Mouse (Mus musculus) E14TG2a.4 (cell line): ENCODE measurements around the gene Cmss1.

Source experiments
- H3K27me3 ChIP-seq: 2 replicates; pipeline ENCODE4 v1.6.1; 2014; ENCODE audit warnings: low read length, control low read depth; ENCODE audit not compliant: insufficient read depth
- H3K36me3 ChIP-seq: 2 replicates; pipeline ENCODE4 v1.6.1; 2014; ENCODE audit warnings: low read length, control low read depth; ENCODE audit not compliant: insufficient read depth
- H3K4me1 ChIP-seq: replicated peaks from 2 replicates; pipeline ENCODE4 v1.6.1; 2014; ENCODE audit warnings: low read depth, low read length, control low read depth
- H3K4me3 ChIP-seq: replicated peaks from 2 replicates; pipeline ENCODE4 v1.5.1; 2014; ENCODE audit warnings: mild to moderate bottlenecking, low read length
- H3K9me3 ChIP-seq: 2 replicates; pipeline ENCODE4 v1.6.1; 2014; ENCODE audit warnings: low read length, control low read depth
- CTCF ChIP-seq: conservative IDR thresholded peaks from 2 replicates; pipeline ENCODE4 v1.5.1; 2014; ENCODE audit warnings: low read length
- NANOG ChIP-seq: IDR thresholded peaks from 2 replicates; pipeline ENCODE4 v1.6.1; 2014; ENCODE audit warnings: borderline replicate concordance, low read length, mixed read lengths
- POU5F1 ChIP-seq: IDR thresholded peaks from 2 replicates; pipeline ENCODE4 v1.6.1; 2014; ENCODE audit warnings: low read length, borderline replicate concordance

Cmss1 gene

DNA sequence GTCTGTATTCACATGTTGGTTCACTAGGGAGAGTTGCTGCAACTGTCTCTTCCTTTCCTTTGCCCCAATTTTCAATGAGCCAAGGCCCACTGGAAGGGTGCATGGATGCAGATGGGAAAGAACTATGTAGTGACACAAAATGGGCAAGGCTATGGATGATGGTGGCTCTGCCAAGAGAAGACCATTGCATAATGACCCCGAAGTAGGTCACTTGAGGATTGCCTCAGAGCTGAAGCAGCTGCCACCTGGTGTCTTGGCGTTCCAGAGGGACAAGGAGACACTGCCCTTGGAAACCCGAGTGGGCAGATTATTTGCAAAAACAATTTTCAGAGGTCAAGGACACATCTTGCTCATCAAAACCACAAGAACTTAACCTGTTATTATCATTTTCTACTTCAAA lies 257.6 kb downstream of the Cmss1 start:
- no peaks in the 10 kb centered on the region for H3K27me3 ChIP-seq
- H3K36me3 ChIP-seq, result no peaks in the 10 kb centered on the region
- H3K4me1 ChIP-seq, result no peaks in the 10 kb centered on the region
- H3K9me3 ChIP-seq, result peaks cover 8% of the 10 kb centered on the region
- no peak for TF ChIP-seq NANOG
- TF ChIP-seq CTCF, result no peak
- no peak for TF ChIP-seq POU5F1
- H3K4me3 ChIP-seq, result no peak overlapping the region

DNA sequence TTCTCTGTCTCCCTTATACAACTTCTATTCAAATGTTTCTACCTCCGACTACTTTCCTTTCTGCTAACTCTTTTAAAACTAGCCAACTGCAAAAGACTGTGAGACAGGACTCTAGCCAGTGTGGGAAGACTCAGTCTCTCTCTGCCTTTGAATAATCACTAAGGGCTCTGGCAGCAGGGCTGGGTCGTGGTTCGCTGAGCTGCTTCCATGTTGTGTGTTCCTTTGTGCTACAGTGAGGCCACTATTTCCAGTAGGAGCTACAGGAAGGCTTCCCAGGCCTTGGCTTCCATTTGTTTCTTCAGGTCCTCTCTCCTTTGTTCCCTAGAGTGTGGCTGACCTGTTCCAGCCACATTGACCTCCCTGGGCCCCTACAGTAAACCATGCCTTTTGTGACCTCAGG lies 260.4 kb downstream of the Cmss1 start:
- Histone ChIP-seq H3K9me3 (peaks cover 12% of the 10 kb centered on the region), H3K4me1 (no peaks in the 10 kb centered on the region), H3K27me3 (no peaks in the 10 kb centered on the region), H3K4me3 (no peak overlapping the region), H3K36me3 (no peaks in the 10 kb centered on the region)
- TF ChIP-seq POU5F1, result no peak
- TF ChIP-seq NANOG, result no peak
- TF ChIP-seq CTCF, result no peak

DNA sequence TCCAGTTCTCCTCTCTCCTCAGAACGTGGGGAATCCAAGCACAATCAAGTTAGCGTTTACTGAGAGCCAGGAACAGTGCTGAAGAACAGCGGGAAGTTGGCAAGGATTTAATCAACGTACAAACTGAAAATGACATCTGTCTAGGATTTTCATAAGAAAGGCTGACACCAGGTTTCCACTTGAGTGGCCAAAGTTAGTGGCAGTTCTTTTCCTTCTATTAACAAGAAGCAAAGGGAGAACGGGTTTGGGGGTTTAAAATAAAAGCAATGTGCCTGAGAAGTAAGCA lies 266.1 kb downstream of the Cmss1 start:
- Histone ChIP-seq H3K4me1 (peaks cover 9% of the 10 kb centered on the region), H3K36me3 (no peaks in the 10 kb centered on the region), H3K4me3 (no peak overlapping the region), H3K27me3 (no peaks in the 10 kb centered on the region), H3K9me3 (peaks cover 12% of the 10 kb centered on the region)
- TF ChIP-seq POU5F1 (no peak), CTCF (no peak), NANOG (no peak)

DNA sequence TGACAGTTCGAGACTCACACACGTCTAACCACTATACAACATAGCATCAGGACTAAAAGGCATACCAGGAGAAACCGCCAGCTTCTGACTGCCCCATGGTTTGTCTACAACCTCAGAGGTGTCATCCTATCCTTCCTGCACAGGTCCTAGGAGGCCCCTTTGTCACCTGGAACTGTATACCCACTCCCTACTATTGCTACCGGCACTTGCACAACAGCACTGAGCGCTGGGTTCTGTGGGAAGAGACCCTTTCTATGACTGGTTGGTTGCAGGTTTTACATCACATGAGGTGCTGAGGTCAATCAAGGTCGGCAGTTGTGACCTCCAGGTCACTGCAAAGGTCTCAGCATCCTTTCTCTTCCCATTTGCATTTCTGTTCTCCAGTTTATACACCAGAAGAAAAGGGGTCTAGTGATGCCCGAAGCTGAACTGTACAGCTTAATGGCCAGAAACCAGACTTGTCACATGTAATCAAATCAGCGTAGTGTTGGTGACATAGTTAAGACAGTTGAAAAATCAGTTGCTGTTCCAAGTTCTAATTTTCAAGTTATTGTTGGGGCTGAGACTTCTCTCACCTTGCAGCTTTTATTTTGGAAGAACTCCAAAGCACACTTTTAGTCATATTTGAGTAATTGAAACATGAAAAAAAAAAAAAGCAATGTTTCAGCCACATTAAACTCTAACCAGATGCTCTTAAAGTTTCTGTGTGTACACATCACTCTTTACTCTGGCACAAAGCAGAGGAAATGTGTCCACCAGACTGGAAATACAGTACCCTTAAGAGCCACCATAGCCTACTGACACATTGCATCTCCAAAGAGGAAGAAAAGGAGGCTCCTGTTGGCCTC lies 266.7 kb downstream of the Cmss1 start:
- Histone ChIP-seq H3K4me1 (peaks cover 9% of the 10 kb centered on the region), H3K9me3 (peaks cover 12% of the 10 kb centered on the region), H3K4me3 (no peak overlapping the region), H3K27me3 (no peaks in the 10 kb centered on the region), H3K36me3 (no peaks in the 10 kb centered on the region)
- TF ChIP-seq POU5F1, result no peak
- no peak for TF ChIP-seq CTCF
- TF ChIP-seq NANOG, result no peak

DNA sequence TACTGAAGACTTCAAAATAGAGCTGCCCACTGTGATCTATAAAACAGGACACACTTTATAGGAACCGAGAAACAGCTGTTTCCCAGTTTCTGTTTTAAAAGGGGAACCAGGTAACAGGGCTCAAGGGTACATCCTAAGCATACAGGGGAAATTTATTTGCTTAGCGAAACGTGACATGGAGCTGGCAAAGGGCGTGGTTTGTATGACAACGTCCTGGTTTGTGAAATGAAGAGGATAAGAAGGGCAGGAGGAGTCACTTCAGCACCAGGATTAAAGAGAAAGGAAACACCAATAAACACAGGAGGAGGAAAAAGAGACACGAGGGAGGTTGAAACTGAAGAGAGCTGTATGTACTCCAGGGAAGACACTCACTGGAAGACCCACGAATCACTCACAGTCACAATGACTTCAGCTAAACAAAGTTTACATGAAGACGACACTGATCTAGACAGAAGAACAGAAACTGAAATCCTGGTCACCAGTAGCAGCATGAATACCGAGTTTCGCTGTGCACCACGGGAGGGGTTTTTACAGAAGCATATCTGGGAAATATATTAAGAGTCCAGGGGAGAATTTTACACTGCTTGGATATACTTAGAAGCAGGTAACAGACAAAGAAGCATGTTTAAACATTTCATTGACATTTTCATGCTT lies 269.8 kb downstream of the Cmss1 start:
- Histone ChIP-seq H3K36me3 (no peaks in the 10 kb centered on the region), H3K4me1 (peaks cover 9% of the 10 kb centered on the region), H3K27me3 (no peaks in the 10 kb centered on the region), H3K9me3 (no peaks in the 10 kb centered on the region), H3K4me3 (no peak overlapping the region)
- TF ChIP-seq NANOG (no peak), CTCF (no peak)

DNA sequence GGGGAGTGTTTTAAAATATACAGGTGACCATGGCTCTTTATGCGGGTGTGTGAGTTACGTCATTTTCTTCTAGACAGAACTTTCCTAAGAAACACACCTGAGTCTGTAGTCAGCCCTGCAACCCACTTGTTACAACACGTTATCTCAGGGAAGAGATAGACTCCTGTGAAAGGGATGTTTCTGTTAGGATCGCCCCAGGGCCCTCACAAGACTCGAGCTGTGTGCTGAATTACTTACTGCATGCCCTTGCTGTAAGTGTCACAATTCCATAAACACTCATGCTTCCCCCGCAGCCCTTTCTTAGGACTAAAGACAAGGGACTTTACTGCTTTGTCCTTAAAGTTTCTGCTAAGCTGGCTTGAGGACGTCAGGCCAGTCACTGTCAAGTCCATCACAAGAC lies 274.4 kb downstream of the Cmss1 start:
- H3K4me3 ChIP-seq, result no peak overlapping the region
- no peaks in the 10 kb centered on the region for H3K9me3 ChIP-seq
- TF ChIP-seq NANOG, result no peak
- no peak for TF ChIP-seq POU5F1
- TF ChIP-seq CTCF, result no peak
- H3K36me3 ChIP-seq, result no peaks in the 10 kb centered on the region
- no peaks in the 10 kb centered on the region for H3K27me3 ChIP-seq
- H3K4me1 ChIP-seq, result no peaks in the 10 kb centered on the region

DNA sequence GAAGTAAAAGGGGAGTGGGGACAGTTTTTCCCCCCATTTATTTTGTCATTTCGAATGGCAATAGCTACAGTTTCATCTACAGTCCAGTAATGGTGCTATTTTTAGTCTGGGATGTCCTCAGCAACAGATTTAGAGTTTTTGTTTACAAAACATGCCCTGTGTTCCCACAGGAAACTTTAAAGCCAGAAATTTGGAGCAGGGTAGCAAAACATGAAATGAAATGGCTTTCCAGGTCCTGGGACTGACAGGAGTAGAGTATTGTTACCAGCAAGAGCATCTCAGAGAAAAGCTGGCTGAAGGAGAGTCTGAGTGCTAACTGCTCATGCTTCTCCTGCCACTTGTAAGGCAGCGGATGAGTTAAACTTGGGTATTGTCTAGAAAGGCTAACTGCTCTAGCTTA lies 276.6 kb downstream of the Cmss1 start:
- no peak overlapping the region for H3K4me3 ChIP-seq
- H3K36me3 ChIP-seq, result no peaks in the 10 kb centered on the region

DNA sequence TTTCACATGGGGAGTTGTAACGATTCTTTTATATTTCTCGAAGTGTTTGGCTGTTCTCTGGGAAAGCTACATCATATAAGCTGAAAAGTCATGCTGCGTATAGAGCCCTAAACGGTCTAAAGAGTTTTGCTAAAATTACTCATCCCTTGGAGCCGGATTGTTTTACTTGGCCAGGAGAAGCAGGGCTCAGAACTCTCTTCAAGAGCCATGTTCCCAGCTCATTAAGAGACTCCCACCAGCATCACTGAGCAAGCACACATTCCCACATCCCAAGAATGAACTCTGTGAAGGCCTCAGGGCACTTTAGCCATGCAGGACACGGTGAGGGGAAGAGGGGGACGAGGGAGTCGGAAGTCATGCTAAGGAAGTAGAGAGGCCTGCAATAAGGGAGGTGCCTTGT lies 277.6 kb downstream of the Cmss1 start:
- H3K4me3 ChIP-seq, result no peak overlapping the region
- H3K27me3 ChIP-seq, result no peaks in the 10 kb centered on the region
- TF ChIP-seq POU5F1 (no peak), NANOG (no peak), CTCF (no peak)
- H3K4me1 ChIP-seq, result no peaks in the 10 kb centered on the region
- H3K9me3 ChIP-seq, result no peaks in the 10 kb centered on the region
- H3K36me3 ChIP-seq, result no peaks in the 10 kb centered on the region

More for the DNA sequence above, 276.6 kb downstream of the Cmss1 start:
- TF ChIP-seq POU5F1, result no peak
- no peak for TF ChIP-seq NANOG
- TF ChIP-seq CTCF, result no peak
- Histone ChIP-seq H3K4me1 (no peaks in the 10 kb centered on the region), H3K9me3 (no peaks in the 10 kb centered on the region), H3K27me3 (no peaks in the 10 kb centered on the region)

DNA sequence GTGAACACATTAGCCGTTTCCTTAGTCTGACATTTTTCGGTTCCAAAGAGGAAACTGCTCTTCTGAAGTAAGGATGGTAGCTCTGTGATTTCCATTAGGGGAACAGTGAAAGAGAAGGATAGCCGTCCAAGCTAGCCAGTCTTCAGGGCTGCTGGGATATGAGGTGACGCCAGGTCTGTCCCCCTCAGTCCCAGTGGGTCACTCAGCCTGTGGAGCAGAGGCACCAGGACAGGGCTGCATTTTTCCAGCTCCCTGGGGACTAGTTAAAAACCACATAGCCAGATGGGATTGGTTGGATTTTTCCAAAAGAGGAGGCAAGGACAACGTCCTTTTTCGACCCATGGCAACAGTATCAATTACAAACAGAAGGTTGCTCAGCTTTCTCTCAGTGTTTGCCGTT lies 279.7 kb downstream of the Cmss1 start:
- TF ChIP-seq CTCF (no peak), POU5F1 (no peak), NANOG (no peak)
- H3K9me3 ChIP-seq, result no peaks in the 10 kb centered on the region
- no peaks in the 10 kb centered on the region for H3K4me1 ChIP-seq
- no peaks in the 10 kb centered on the region for H3K36me3 ChIP-seq
- no peak overlapping the region for H3K4me3 ChIP-seq
- no peaks in the 10 kb centered on the region for H3K27me3 ChIP-seq
